Mouse (Mus musculus) urinary bladder, postnatal 4 days (tissue): ENCODE measurements around the gene Aagab.

Source experiments
- DNase-seq, 2 experiments: peaks; one replicate each; pipeline ENCODE4 v3.0.0; 2021 to 2022; ENCODE audit warnings: low spot score in 2 of 2

Gene Aagab

GRCm38 (mm10) chr9:63606594-63606993 is 4.1 kb downstream of the Aagab start:
- no peak for DNase-seq

- DNase-seq = no peak
Measured at GRCm38 (mm10) chr9:63608006-63608405, 5.5 kb downstream of the Aagab start.

GRCm38 (mm10) chr9:63609246-63609645 is 6.8 kb downstream of the Aagab start:
- no peak for DNase-seq

GRCm38 (mm10) chr9:63609776-63610175 is 7.3 kb downstream of the Aagab start:
- no peak for DNase-seq

- DNase-seq = no peak
Measured at GRCm38 (mm10) chr9:63610231-63610630, 7.8 kb downstream of the Aagab start.

GRCm38 (mm10) chr9:63610841-63611366 is 8.4 kb downstream of the Aagab start:
- DNase-seq = peak in 1 of 2 experiments; percentile 21

GRCm38 (mm10) chr9:63611967-63612366 is 9.5 kb downstream of the Aagab start:
- DNase-seq = no peak

GRCm38 (mm10) chr9:63612565-63613515 is 10.4 kb downstream of the Aagab start:
- DNase-seq = no peak

- DNase-seq = no peak
Measured at GRCm38 (mm10) chr9:63613569-63613968, 11.1 kb downstream of the Aagab start.

GRCm38 (mm10) chr9:63614018-63614985 is 11.8 kb downstream of the Aagab start:
- no peak for DNase-seq

- DNase-seq = no peak
Measured at GRCm38 (mm10) chr9:63617967-63618366, 15.5 kb downstream of the Aagab start.

GRCm38 (mm10) chr9:63623895-63624569 is 21.6 kb downstream of the Aagab start:
- no peak for DNase-seq

- DNase-seq = no peak
Measured at GRCm38 (mm10) chr9:63625090-63625756, 22.8 kb downstream of the Aagab start.

- DNase-seq = no peak
Measured at GRCm38 (mm10) chr9:63632045-63632444, 29.6 kb downstream of the Aagab start.

GRCm38 (mm10) chr9:63632924-63633323 is 30.5 kb downstream of the Aagab start:
- no peak for DNase-seq

- DNase-seq = no peak
Measured at GRCm38 (mm10) chr9:63633334-63633733, 30.9 kb downstream of the Aagab start.

- no peak for DNase-seq
Measured at GRCm38 (mm10) chr9:63636113-63636512, 33.7 kb downstream of the Aagab start.

- no peak for DNase-seq
Measured at GRCm38 (mm10) chr9:63641983-63642646, 39.7 kb downstream of the Aagab start.

GRCm38 (mm10) chr9:63644011-63644410 is 41.6 kb downstream of the Aagab start:
- no peak for DNase-seq

- DNase-seq = no peak
Measured at GRCm38 (mm10) chr9:63645084-63645483, 42.6 kb downstream of the Aagab start.
